ENCODE assay signal across 9 mouse cellular contexts in genomic region chr4:124656854-124657650, GRCm38 (mm10). TPM values are rescaled to one million over a fixed set of nuclear protein-coding genes. Genes with fewer than 3 reads are reported as not detected.
DNase-seq lines count a peak whose midpoint lies in the region; ATAC-seq lines count a peak whose summit lies in the region.
"Had no signal": no experiment of that assay in that cellular context is flagged by ENCODE, and none has a peak within 500 bp of the region (broad histone marks: within the 10 kb centered on the region; RNA-seq: fewer than 3 reads in every experiment).

No protein-coding gene starts in this region.

- peak overlapping the region; percentile 28 for H3K9ac ChIP-seq in intestine, embryonic 15.5 days

- H3K36me3 ChIP-seq in intestine, embryonic 15.5 days, result no peaks in the 10 kb centered on the region
- no peaks in the 10 kb centered on the region for H3K36me3 ChIP-seq in megakaryocyte, embryonic 14.5 days (replicated peaks; ENCODE audit: low read length)

- peaks cover 32% of the 10 kb centered on the region for H3K4me1 ChIP-seq in intestine, embryonic 15.5 days (replicated peaks)
- peaks cover 36% of the 10 kb centered on the region for H3K4me1 ChIP-seq in megakaryocyte, embryonic 14.5 days

- peak; percentile 45 for DNase-seq in adrenal gland, adult 8-10 months
- DNase-seq in embryo, embryonic 11 days, result peak; percentile 95
- DNase-seq in gastrocnemius, postnatal 36 days, result peak; percentile 68 to 77
- DNase-seq in left cerebral cortex, postnatal 10 days (ENCODE audit: extremely low spot score in 1 of 2, low spot score in 2 of 2), result peak; percentile 89 to 93
- peak; percentile 88 for DNase-seq in right cerebral cortex, postnatal 14 days
- DNase-seq in yolk sac, embryonic 10.5 days (ENCODE audit: low spot score), result peak; percentile 90

- no peaks in the 10 kb centered on the region for H3K9me3 ChIP-seq in intestine, embryonic 15.5 days
- H3K9me3 ChIP-seq in megakaryocyte, embryonic 14.5 days, result no peaks in the 10 kb centered on the region

- peak overlapping the region; percentile 65 for H3K4me3 ChIP-seq in intestine, embryonic 15.5 days (replicated peaks)
- H3K4me3 ChIP-seq in megakaryocyte, embryonic 14.5 days (replicated peaks), result peak overlapping the region; percentile 86

- H3K27me3 ChIP-seq in intestine, embryonic 15.5 days (replicated peaks), result peaks cover 83% of the 10 kb centered on the region
- H3K27me3 ChIP-seq in megakaryocyte, embryonic 14.5 days (replicated peaks), result peaks cover 95% of the 10 kb centered on the region

- WGBS in intestine, embryonic 15.5 days, result under 1% methylated on average over 73 of the region's 92 CpGs

- intact Hi-C loops in gastrocnemius, postnatal 36 days (cut with DNase I), result no loop called here
- intact Hi-C loops in left cerebral cortex, postnatal 10 days (cut with DNase I), result loop anchor here (5.0 kb wide), 1 partner anchor 90 kb away; no protein-coding TSS in a partner anchor

- H3K27ac ChIP-seq in intestine, embryonic 15.5 days, result no peak overlapping the region
- H3K27ac ChIP-seq: macrophage had no signal

- peak; percentile 96 for ATAC-seq in intestine, embryonic 15.5 days

- peak overlapping the region; percentile 96 for H3K4me2 ChIP-seq in intestine, embryonic 15.5 days (replicated peaks)

RNA-seq across cellular contexts. Expression of gene Pou3f1, which starts 0.4 kb away (rescaled TPM):
- under 1 TPM; 0.06 to 0.15 (median 0.11) TPM for total RNA-seq in adrenal gland, adult 8-10 months (2022)
- under 1 TPM; 0.31 to 0.52 TPM for total RNA-seq in gastrocnemius, postnatal 36 days (2021)
- 0.05 and 0.11 TPM in 2 replicates for polyA plus RNA-seq in intestine, embryonic 15.5 days (2015; fragmentation: Nextera tagmentation; extraction: Ambion mirVana)
- 10 to 100 TPM; 31.3 to 33.5 TPM for total RNA-seq in left cerebral cortex, postnatal 10 days (2021)
- polyA plus RNA-seq in megakaryocyte, embryonic 14.5 days (2012; ENCODE audit: insufficient read depth, low replicate concordance), result 0.12 TPM in 1 of 2 replicates, not detected in the other

RNA-seq across cellular contexts. Expression of gene Utp11, which starts 36.3 kb away (rescaled TPM):
- total RNA-seq in adrenal gland, adult 8-10 months (2022), result 10 to 100 TPM; 31.2 to 40.7 (median 34.4) TPM
- total RNA-seq in gastrocnemius, postnatal 36 days (2021), result 10 to 100 TPM; 15.4 to 16.7 TPM
- 58.7 and 67.6 TPM in 2 replicates for polyA plus RNA-seq in intestine, embryonic 15.5 days (2015; fragmentation: Nextera tagmentation; extraction: Ambion mirVana)
- 10 to 100 TPM; 15.2 to 15.8 TPM for total RNA-seq in left cerebral cortex, postnatal 10 days (2021)
- 2.9 and 13.8 TPM in 2 replicates for polyA plus RNA-seq in megakaryocyte, embryonic 14.5 days (2012; ENCODE audit: insufficient read depth, low replicate concordance)

RNA-seq across cellular contexts. Expression of gene Fhl3, which starts 43.4 kb away (rescaled TPM):
- 10 to 100 TPM in 2 of 4 experiments, 1 to 10 TPM in 2; 5.5 to 12.8 (median 8.9) TPM for total RNA-seq in adrenal gland, adult 8-10 months (2022)
- total RNA-seq in gastrocnemius, postnatal 36 days (2021), result 100 to 1,000 TPM; 216 to 338 TPM
- polyA plus RNA-seq in intestine, embryonic 15.5 days (2015; fragmentation: Nextera tagmentation; extraction: Ambion mirVana), result 8.8 and 11.8 TPM in 2 replicates
- total RNA-seq in left cerebral cortex, postnatal 10 days (2021), result 1 to 10 TPM; 3.8 to 4.5 TPM
- 122 and 166 TPM in 2 replicates for polyA plus RNA-seq in megakaryocyte, embryonic 14.5 days (2012; ENCODE audit: insufficient read depth, low replicate concordance)

RNA-seq across cellular contexts. Expression of gene 3100002H09Rik, which starts 46.4 kb away (rescaled TPM):
- total RNA-seq in adrenal gland, adult 8-10 months (2022), result not detected
- not detected for total RNA-seq in gastrocnemius, postnatal 36 days (2021)
- not detected in 2 replicates for polyA plus RNA-seq in intestine, embryonic 15.5 days (2015; fragmentation: Nextera tagmentation; extraction: Ambion mirVana)
- total RNA-seq in left cerebral cortex, postnatal 10 days (2021), result under 1 TPM; 0.54 to 0.71 TPM
- 0.36 TPM in 1 of 2 replicates, not detected in the other for polyA plus RNA-seq in megakaryocyte, embryonic 14.5 days (2012; ENCODE audit: insufficient read depth, low replicate concordance)

RNA-seq across cellular contexts. Expression of gene Sf3a3, which starts 57.5 kb away (rescaled TPM):
- 10 to 100 TPM; 33.5 to 42.5 (median 37.2) TPM for total RNA-seq in adrenal gland, adult 8-10 months (2022)
- total RNA-seq in gastrocnemius, postnatal 36 days (2021), result 10 to 100 TPM; 10.1 to 12.8 TPM
- polyA plus RNA-seq in intestine, embryonic 15.5 days (2015; fragmentation: Nextera tagmentation; extraction: Ambion mirVana), result 131 and 133 TPM in 2 replicates
- total RNA-seq in left cerebral cortex, postnatal 10 days (2021), result 10 to 100 TPM; 36.3 to 36.6 TPM
- polyA plus RNA-seq in megakaryocyte, embryonic 14.5 days (2012; ENCODE audit: insufficient read depth, low replicate concordance), result 2.2 and 29.0 TPM in 2 replicates

Comparison
In these comparisons a context has a peak if more than half of its experiments do, and no peak if none do; other contexts are left out.
1. DNase-seq: peak in every context shown above with its lines; median percentile 95 in embryo, embryonic 11 days; 91 in left cerebral cortex, postnatal 10 days; 90 in yolk sac, embryonic 10.5 days; 88 in right cerebral cortex, postnatal 14 days; 72 in gastrocnemius, postnatal 36 days; 45 in adrenal gland, adult 8-10 months.
2. RNA of gene Pou3f1, which starts 0.4 kb away (total RNA-seq): 31.3 to 33.5 TPM in left cerebral cortex, postnatal 10 days; 0.31 to 0.52 TPM in gastrocnemius, postnatal 36 days and 0.06 to 0.15 TPM in adrenal gland, adult 8-10 months; every median in the first group is over 10 times any median in the second.
3. RNA of gene Fhl3, which starts 43.4 kb away (total RNA-seq): 216 to 338 TPM in gastrocnemius, postnatal 36 days; 5.5 to 12.8 TPM in adrenal gland, adult 8-10 months and 3.8 to 4.5 TPM in left cerebral cortex, postnatal 10 days; every median in the first group is over 10 times any median in the second.